Mouse (Mus musculus) spleen, adult 2 months (tissue): ENCODE results near the gene Lsp1. TPM values are rescaled to one million over a fixed set of nuclear protein-coding genes. Genes with fewer than 3 reads are reported as not detected.

Experiments
- DNase-seq, 2 experiments: peaks; one replicate each; pipeline versions ENCODE4 v3.0.0 to v3.0.0-alpha.2; 2012 to 2021; ENCODE audit warnings: low spot score in 2 of 2, low read depth in 1 of 2
- H3K27ac ChIP-seq: fragments of 200-500 bp; 2 replicates; pipeline ENCODE4 v1.5.1; 2012; ENCODE audit warnings: low read length, inconsistent platforms; ENCODE audit not compliant: insufficient read depth
- H3K27me3 ChIP-seq: fragments of 200-500 bp; 2 replicates; pipeline ENCODE4 v1.6.1; 2012; ENCODE audit warnings: mild to moderate bottlenecking, moderate library complexity, low read length, inconsistent platforms; ENCODE audit not compliant: control insufficient read depth, insufficient read depth
- H3K36me3 ChIP-seq: fragments of 200-500 bp; 2 replicates; pipeline ENCODE4 v1.6.1; 2012; ENCODE audit warnings: mild to moderate bottlenecking, low read length, inconsistent platforms; ENCODE audit not compliant: control insufficient read depth, insufficient read depth
- H3K4me1 ChIP-seq: fragments of 200-500 bp; 2 replicates; pipeline ENCODE4 v1.6.1; 2011; ENCODE audit warnings: inconsistent platforms; ENCODE audit not compliant: control insufficient read depth, insufficient read depth, insufficient read length
- H3K4me3 ChIP-seq: fragments of 200-500 bp; 2 replicates; pipeline ENCODE4 v1.5.1; 2011; ENCODE audit warnings: mild to moderate bottlenecking, inconsistent platforms; ENCODE audit not compliant: insufficient read depth, insufficient read length; ENCODE audit errors: extremely low read depth
- CTCF ChIP-seq: fragments of 200-500 bp; IDR thresholded peaks from 2 replicates; pipeline ENCODE4 v1.5.1; 2011; ENCODE audit warnings: mild to moderate bottlenecking, inconsistent platforms; ENCODE audit not compliant: insufficient read depth, insufficient read length, insufficient replicate concordance; ENCODE audit errors: extremely low read depth
- POLR2A ChIP-seq: fragments of 200-500 bp; IDR thresholded peaks from 2 replicates; pipeline ENCODE4 v1.6.1; 2011; ENCODE audit warnings: low read depth, low read length, inconsistent platforms
- WGBS: fragments of 180-500 bp; shearing (Covaris S2); methylation state at CpG from one replicate; pipeline ENCODE4 v1.1.7; 2018; 5-methylcytosine and 5-hydroxymethylcytosine counted together
- polyA plus RNA-seq: library from polyadenylated mRNA; depleted of rRNA; stranded (reverse); fragments of >200 nt; gene quantifications from 2 replicates; pipeline ENCODE4 v1.2.3, GENCODE M21; 2012

Lsp1 gene
- polyA plus RNA-seq, 1 experiment, result 368 TPM

DNA sequence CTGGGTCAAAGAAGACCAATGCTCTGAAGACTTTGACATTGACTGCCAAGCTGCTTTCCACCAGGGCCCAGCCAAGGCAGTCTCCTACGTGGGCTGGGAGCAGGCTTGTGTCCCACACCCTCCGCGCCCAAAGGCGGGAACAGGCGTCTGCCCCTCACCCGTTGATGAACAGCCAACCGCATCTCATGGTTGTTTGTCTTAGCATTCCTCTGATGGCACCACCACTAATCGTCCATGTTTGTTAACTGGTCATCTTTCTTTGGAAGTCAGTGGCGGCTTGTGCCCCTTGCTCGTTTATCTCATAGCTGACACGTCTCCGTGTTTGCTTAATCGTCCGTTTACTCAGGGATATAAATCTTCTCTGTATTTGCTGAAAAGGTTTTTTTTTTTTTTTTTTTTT is 48.9 kb downstream of the Lsp1 start:
- TF ChIP-seq POLR2A, result no peak
- TF ChIP-seq CTCF, result no peak
- DNase-seq, result no peak
- Histone ChIP-seq H3K27ac (no peak overlapping the region), H3K4me1 (no peaks in the 10 kb centered on the region), H3K4me3 (no peak overlapping the region), H3K36me3 (no peaks in the 10 kb centered on the region), H3K27me3 (no peaks in the 10 kb centered on the region)
- 91% methylated on average over 14 of the region's 14 CpGs for WGBS

DNA sequence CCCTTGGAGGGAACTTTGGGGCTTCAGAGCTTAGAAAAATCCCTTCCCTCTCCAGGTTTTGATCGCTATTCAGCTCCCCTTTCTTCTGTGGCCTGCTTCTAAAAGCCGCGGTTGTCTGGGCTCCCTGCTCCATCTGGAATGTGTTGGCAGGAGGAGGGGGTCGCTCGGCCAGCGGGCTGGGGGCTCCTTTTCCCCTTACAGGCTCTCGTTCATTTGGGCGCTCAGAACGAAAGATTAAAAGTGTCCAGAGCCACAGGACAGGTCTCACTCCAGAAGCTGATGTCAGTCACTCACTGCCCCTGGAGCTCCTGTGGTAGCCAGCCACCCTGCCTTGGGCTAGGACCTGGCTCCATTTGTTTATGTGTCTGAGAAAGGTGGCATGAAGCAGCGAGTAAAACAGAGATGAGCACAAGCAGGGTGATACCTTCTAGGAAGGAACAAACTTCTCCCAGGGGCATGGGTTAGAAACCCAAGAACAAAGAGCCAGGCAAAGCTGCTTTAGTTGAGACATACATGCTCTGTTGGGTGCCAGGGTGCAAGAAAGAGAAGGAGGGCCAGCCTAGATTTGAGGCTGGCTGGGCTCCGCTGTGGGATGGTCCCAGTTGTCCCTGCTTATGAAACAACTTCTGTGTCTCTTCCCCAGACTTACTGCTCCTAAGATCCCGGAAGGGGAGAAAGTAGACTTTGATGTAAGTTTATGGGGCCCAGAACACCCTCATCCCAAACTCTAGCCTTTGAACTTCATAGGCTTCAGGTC is 49.6 kb downstream of the Lsp1 start:
- no peak for DNase-seq
- 81% methylated on average over 12 of the region's 12 CpGs for WGBS
- Histone ChIP-seq H3K4me1 (no peaks in the 10 kb centered on the region), H3K27me3 (no peaks in the 10 kb centered on the region), H3K4me3 (no peak overlapping the region), H3K36me3 (no peaks in the 10 kb centered on the region), H3K27ac (no peak overlapping the region)
- no peak for TF ChIP-seq CTCF
- TF ChIP-seq POLR2A, result no peak

DNA sequence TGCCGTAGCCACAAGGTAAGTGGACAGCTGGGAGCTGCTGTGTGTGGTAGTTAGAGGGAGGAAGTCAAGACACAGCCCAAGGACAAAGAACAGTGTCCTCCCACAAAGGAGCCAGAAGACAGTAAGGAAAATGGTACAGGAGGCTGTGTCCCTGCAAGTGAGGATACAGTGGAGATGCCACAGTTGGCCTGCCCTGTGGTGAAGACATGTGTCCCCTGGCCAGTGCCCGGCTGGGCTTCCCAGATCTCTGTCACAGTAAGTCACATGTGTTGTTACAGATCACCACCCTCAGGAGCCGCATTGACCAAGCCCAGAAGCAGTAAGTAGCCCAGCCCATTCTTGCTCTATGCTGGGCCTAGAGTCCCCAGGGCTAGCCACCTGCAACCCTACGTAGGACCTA is 53.4 kb downstream of the Lsp1 start:
- Histone ChIP-seq H3K4me3 (no peak overlapping the region), H3K27me3 (no peaks in the 10 kb centered on the region), H3K36me3 (no peaks in the 10 kb centered on the region), H3K27ac (no peak overlapping the region), H3K4me1 (no peaks in the 10 kb centered on the region)
- no peak for DNase-seq
- TF ChIP-seq POLR2A (no peak), CTCF (no peak)
- 91% methylated on average over 4 of the region's 4 CpGs for WGBS

DNA sequence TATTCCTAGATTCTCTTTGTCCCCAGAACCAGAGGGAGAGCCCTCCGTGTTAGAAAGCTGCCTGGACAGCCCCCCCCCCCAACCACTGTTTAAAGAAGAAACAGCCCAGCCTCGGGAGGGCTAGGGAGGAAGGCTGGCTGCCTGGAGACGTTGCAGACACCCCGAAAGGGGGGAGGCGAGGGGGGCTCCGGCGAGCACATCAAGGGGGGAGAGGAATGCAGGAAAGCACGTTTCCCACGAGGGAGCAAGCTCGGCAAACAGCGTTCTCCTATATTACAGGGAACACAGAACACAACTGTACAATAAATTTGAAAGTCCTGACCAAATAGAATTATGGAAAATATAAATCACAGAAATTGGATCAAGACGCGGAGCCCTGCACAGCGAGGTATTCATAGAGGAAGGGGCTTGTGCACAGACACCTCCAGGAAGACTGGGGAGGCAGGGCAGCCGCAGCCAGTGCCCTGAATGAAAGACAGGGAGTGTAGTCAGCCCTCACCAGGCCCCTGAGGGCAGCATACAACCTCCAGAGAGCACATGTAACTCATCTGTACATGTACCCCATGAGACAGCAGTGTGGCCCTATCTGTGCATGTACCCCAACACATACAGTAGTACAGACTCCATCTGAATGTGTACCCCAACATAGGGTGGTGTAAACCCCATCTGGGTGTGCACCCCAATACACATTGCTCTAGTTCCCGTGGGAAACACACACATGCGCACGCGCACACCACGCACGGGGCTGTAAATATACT is 55.8 kb downstream of the Lsp1 start:
- H3K4me3 ChIP-seq, result no peak overlapping the region
- no peaks in the 10 kb centered on the region for H3K36me3 ChIP-seq
- H3K4me1 ChIP-seq, result no peaks in the 10 kb centered on the region
- H3K27ac ChIP-seq, result no peak overlapping the region
- TF ChIP-seq POLR2A, result no peak
- no peak for TF ChIP-seq CTCF
- no peak for DNase-seq
- no peaks in the 10 kb centered on the region for H3K27me3 ChIP-seq
- WGBS, result 58% methylated on average over 21 of the region's 21 CpGs

DNA sequence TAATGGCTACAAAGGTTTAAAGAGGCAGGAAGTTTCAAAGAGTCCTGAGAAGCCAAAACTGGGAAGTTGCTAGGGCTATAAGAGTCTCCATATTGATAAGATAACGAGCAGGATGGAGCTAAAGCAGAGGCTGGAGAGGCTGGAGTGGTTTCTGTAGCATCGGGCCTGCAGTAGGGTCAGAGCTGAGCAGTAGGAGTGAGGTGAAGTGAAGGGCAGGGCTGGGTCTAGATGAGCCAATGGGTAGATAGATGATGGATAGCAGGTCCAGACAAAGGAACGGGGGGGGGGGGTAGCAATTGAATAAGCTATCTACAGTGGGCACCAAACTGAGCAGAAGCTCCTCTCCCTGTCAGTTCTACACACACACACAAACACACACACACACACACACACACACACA is 56.9 kb downstream of the Lsp1 start:
- H3K4me3 ChIP-seq, result no peak overlapping the region
- no peak for TF ChIP-seq POLR2A
- TF ChIP-seq CTCF, result no peak
- WGBS, result 73% methylated on average over 3 of the region's 3 CpGs
- no peak overlapping the region for H3K27ac ChIP-seq
- no peak for DNase-seq
- no peaks in the 10 kb centered on the region for H3K4me1 ChIP-seq
- no peaks in the 10 kb centered on the region for H3K27me3 ChIP-seq
- H3K36me3 ChIP-seq, result no peaks in the 10 kb centered on the region

DNA sequence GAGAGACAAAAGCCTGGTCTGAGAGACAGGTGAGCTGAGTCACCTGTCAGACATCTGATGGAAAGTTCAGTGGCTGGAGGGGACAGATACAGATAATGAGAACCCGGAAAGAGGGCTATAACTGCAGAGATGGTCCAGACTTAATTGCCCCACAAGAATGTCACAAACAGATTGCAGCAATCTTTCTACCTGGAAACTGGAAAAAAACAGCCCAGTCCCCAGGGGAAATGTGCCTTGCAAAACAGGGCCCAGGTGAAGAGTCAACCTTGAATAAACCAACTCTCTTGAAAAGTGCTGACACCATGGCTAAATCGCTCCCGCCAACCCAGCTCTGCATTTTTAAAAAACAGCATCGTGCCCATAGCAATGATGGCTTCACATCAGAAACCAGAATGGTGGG is 59.7 kb downstream of the Lsp1 start:
- Histone ChIP-seq H3K36me3 (no peaks in the 10 kb centered on the region), H3K27ac (no peak overlapping the region), H3K4me3 (no peak overlapping the region), H3K27me3 (no peaks in the 10 kb centered on the region), H3K4me1 (no peaks in the 10 kb centered on the region; the same call in 1 of the 2 replicates)
- no peak for TF ChIP-seq CTCF
- TF ChIP-seq POLR2A, result no peak
- WGBS, result 88% methylated on average over 4 of the region's 4 CpGs
- no peak for DNase-seq

DNA sequence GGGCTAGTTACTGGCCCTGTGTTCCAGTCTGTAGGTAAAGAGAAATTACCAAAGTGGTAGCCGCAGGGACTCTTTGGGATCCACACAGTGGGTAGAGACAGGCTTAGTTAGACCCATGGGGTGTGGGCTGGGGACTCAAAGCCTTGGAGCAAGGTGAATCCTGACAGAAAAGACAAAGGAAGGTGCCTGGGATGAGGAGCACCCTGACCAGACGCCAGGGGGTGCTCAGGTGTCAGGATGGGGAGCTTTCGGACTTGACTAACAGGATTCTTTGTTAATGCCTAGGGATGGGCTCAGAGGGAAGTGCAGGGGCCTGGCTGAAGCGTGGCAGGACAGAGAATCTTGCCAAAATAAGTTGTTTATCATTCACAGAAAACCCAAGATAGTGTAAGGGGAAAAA is 61.7 kb downstream of the Lsp1 start:
- TF ChIP-seq POLR2A, result no peak
- peak; percentile 15; the same call in 1 of the 2 replicates for TF ChIP-seq CTCF
- Histone ChIP-seq H3K27me3 (no peaks in the 10 kb centered on the region), H3K27ac (no peak overlapping the region), H3K4me3 (no peak overlapping the region), H3K4me1 (no peaks in the 10 kb centered on the region; the same call in 1 of the 2 replicates), H3K36me3 (no peaks in the 10 kb centered on the region)
- DNase-seq, result no peak
- WGBS, result 60% methylated on average over 4 of the region's 4 CpGs
